Mouse (Mus musculus): ENCODE data around the gene Nek3.

Gene Nek3

DNA sequence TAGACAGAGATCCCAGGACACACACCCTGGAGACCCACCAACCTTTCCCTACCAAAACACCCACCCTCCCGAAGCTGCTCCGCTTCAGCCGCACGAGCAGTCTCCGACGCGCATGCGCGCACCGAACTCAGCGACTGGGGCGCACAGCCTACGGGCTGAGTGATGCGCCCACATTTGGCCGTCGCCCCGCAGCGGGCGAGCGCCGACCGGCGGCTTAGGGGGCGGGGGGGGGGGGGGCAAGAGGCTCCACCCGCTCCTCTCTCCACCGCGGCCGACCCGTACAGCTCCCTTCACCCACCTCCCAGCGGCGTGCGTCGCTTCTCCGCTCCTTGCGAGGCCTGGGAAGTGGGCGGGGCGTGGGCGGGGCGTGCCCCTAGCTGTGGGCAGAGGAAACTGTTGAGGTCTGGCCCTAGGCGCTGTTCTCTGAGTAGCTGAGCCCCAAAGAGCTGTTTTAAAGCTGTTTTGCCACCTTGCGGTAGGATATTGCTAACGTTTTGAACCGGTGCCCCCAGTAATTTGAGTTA, at the start of gene Nek3:
Nek3 (minus strand) TSS at position 356 of the 524 bp plus-strand sequence.
- in situ Hi-C loops (cut with MseI, MboI), result no loop called here

DNA sequence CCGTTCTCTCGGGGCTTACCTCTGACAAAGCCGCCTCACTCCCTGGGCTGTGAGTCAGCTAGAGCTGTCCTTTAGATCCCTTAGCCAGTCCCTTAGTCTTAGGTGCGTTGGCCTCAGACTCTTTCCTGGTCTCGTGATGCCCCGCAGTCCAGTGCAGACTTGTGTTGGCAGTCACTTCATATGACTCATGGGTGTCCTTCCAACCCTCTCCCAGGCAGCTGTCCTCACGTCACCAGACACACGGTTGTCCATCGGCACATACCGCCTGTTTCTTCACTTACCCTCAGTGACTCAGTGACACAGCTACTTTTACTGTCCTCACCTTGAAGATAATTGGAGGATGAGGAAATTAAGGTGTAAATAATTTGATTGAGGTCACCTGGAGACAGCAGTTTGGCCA, 48.6 kb upstream of the Nek3 start:
- in situ Hi-C loops (cut with MseI, MboI), result no loop called here

DNA sequence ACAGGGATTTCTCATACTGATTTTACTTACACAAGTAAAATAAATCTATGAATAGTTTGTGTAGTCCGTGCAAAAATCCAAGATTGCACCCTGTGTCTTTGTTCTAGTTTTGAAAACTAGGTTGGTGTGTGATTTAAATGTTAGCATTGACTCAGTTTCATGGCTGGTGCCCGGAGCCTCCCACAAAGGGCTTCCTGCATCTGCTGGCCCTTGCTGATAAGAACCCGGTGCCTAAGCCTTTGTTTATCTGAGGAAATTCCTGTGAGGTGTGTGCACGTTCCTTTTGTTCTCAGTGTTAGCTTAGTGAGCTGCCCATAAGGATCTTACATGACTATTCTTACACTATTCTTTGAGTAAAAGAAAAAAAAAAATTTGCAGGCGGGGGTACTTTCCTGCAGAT, 42.8 kb upstream of the Nek3 start:
- in situ Hi-C loops (cut with MseI, MboI), result no loop called here

DNA sequence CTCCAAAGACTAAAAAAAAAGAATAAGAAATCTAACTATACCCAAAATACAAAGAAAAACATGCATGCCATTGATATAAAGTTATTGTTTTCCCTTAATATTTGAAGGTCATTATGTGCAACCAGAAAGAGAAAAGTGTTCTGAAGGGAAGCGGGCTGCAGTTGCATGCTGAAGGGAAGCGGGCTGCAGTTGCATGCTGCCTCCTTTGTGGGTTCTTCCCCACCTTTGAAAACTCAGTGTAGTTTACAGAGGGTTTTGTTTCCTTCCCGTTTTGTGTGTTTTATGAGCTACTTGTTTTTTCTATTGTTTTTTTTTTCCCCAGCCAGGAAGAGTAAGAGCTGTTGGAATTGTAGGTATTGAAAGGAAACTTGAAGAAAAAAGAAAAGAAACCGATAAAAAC, 41.3 kb upstream of the Nek3 start:
- in situ Hi-C loops (cut with MseI, MboI), result no loop called here

DNA sequence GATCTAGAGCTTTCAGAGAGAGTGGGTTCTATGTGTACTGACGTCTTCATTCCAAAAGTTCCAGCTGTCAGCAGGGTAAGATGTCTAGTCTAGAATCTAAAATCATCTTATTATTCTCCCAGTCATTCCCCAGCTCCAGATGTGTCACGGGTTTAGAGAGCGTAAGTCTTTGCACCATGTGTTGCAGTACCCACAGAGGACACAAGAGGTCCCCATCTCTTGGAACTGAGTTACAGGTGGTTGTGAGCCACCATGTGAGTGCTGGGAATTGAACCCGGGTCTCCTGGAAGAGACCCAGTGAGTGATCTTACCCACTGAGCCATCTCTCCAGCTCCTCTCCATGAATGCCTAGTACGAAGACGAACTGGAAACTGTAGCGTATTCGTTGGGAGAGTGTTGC, 33.2 kb upstream of the Nek3 start:
- in situ Hi-C loops (cut with MseI, MboI), result no loop called here

DNA sequence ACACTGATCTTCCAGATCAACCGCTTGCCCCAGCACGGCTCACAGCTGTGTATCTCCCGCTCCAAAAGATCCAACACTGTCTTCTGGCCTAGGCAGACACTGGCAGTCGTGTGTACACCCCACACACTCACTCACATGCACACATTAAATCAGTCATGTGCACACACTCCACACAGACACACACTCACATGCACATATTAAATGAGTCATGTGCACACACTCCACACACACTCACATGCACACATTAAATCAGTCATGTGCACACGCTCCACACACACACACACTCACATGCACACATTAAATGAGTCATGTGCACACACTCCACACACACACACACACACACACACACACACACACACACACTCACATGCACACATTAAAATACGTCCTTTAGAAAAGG, 31.7 kb upstream of the Nek3 start:
- in situ Hi-C loops (cut with MseI, MboI), result no loop called here

DNA sequence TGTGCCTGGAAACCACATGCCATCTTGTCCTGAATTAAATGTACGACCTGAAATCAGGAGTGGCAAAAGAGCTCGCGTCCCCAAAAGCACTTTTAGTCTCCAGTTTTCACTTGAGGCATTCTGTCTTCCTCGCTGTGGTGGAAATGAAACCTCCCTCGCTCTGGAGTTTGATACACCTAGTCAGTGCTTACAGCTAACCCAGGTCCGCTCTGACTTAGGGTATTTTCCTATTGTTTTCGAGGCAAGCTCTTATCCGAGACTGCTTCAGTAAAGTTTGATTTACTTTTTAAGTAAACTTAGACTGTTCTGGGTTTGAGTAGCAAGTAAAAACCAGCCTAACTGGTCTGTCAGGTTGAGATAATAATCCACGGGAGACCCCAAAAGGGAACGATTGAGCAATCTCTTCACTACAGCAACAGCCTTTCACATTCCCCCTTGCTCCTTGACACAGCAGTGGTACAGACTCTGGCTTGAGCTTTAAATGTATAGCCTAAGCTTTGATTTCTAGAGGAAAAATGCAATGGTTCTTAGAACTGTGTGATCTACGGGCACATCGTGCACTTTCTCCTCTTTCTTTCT, 27.3 kb upstream of the Nek3 start:
- in situ Hi-C loops (cut with MseI, MboI), result no loop called here

DNA sequence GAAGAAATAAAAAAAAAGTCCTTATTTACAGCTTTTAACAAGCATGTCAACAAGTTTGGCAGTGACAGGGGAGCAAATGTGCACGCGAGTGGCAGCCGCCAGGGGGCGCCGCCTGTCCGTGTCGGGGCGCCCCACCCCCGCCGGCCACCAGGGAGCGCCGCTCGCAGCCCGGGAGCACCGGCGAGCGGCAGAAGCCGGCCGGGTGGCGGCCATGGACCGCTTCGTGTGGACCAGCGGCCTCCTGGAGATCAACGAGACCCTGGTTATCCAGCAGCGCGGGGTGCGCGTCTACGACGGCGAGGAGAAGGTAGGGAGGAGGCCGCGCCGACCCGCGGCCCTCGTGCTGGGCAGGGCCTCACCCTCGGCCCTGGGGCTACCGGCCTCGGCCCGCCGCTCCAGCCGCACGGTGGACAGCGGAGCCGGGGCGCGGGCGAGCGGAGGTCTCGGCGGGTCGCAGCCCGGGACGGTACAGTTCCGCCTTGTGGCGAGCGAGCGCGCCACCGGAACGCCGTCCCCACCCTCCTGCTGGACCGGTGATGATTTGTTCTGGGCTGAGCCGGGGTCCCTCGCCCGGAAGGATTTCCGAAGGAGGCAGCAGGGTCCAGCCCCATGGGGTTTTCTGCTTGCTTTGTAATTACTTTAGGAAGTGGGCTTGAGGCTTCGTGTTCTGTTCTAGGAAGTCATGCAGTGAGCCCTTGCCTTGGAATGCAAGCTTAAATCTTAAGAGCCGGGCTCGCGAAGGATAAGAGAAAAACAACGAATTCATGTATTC, 26.6 kb upstream of the Nek3 start, which contains the start of gene Vps36:
Vps36 (plus strand) TSS at position 150 of the 772 bp plus-strand sequence.
- in situ Hi-C loops (cut with MseI, MboI), result no loop called here

DNA sequence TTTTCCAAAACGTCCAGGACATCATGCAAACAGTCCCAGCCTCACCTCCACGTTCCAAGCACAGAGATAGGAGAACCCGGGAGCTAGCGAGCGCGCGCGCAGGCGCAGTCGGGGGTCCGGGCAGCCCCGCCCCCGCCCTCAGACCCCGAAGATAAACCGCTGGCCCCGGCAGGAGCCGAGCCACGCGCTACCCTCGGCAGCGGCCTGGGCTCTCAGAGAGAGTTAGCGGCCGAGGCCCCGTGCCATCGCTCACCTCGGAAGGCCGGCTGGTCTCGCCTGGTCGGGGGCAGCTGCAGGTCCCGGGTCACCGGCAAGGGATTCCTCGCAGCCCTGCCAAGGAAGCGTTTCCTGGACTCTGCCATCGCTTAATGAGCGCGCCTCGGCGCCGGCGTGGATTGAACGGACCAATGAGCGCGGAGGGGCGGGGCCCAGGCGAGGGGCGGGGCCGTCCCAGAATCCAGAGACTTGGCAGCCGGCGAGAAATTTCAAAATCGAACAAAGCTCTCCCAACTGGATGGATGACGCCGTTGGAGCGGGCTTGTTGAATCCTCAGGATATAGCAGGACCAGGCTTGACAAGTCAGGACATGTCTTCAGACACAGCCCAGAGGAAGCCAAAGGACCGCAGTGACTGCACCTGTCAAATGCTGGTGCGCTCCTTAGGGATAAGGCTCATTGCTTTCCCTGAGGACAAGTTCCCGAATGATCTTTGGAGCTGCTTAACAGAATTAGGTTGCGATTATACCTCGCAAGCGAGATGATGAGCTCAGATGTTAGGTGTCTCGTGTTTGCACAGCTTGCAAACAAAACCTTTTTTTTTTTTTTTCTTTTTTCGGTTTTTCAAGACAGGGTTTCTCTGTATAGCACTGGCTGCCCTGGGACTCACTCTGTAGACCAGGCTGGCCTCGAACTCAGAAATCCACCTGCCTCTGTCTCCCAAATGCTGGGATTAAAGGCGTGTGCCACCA, 19.5 kb upstream of the Nek3 start, which contains the start of gene Ckap2:
Ckap2 (minus strand) TSS at position 389 of the 967 bp plus-strand sequence.
- in situ Hi-C loops (cut with MseI, MboI), result no loop called here

DNA sequence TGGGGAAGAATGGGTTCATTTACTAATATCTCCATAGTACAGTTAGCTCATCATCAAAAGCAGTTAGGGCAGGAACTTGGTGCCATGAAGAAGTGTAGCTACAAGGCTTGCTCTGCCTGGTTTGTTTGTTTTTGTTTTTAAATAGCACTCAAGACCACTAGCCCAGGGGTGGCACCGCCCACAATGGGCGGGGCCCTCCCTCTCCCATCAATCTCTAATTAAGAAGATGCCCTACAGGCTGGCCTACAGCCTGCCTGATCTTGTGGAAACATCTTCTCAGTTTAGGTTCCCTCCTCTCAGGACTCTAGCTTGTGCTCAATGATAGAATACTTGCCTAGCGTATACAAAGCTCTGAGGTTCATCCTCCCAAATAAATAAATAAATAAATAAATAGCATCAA, 18.6 kb upstream of the Nek3 start:
- in situ Hi-C loops (cut with MseI, MboI), result no loop called here

DNA sequence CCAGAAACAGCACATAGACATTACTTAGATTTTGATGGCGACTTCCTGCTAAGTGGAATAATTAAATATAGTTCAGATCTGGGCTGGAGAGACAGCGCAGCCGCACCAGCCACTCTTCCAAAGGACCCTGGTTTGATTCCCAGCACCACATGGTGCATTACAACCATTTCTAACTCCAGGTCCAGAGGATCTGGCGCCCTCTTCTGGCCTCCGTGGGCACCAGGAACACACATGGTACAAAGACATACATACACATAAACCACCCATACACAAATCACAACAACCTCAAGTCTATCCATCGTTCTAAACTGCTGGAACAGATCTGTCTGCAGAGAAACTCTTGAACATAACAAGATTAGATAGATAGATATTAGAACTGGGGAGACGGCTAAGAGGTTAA, 9.7 kb upstream of the Nek3 start:
- in situ Hi-C loops (cut with MseI, MboI), result no loop called here

DNA sequence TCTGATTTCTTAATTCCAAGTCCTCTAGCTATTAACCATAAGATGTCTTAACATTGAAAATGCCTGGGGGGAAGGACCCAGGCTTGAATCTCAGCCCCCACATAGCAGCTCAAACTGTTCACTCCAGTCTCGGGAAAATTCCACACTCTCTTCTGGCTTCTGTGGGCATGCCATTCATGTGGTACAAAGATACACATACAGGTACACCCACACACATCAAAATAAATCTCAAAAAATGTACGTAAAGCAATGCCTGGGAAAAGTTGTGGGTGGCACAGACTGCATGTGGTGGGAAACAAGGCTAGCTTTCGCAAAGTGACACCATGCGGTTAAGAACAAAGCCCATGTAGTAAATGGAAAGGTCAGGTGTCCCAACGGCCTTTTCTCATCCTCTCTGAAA, 2.9 kb upstream of the Nek3 start:
- in situ Hi-C loops (cut with MseI, MboI), result no loop called here

DNA sequence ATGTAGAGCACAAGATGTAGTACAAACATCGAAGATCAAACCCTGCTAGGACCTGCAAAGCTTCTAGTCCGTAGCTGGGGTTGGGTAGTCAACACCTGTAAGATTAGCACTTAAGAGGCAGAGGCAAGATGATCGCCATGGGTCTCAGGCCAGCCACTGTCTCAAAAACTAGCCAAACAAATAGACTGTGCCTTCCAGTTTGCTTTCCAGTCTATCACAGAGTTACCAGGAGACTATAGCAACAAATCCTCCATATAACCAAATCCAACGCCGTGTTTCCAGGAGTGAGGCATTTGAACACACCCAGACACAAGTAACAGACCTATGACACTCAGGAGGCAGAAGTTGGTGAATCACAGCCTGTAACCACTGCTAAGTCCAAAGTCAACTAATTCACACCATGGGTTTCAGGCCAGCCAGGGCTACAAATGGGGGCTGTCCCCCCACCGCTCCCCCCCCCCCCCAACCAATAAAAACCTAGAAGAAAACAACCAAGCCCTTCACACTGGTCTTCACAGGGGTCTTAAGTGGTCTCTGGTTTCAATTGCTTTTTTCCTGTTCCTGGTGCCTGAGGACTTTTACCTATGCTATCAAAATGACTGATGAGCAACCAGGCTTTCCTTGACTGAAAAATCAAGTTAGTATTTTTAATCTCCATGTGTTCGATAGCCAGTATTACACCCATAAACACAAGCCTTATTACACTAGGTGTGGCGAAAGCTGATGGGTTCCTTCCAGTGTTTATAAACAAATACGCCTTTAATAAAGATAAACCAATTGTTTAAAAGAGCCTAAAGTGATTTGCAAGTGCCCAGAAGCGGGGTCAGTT, 770 bp downstream of the Nek3 start:
- in situ Hi-C loops (cut with MseI, MboI), result no loop called here

DNA sequence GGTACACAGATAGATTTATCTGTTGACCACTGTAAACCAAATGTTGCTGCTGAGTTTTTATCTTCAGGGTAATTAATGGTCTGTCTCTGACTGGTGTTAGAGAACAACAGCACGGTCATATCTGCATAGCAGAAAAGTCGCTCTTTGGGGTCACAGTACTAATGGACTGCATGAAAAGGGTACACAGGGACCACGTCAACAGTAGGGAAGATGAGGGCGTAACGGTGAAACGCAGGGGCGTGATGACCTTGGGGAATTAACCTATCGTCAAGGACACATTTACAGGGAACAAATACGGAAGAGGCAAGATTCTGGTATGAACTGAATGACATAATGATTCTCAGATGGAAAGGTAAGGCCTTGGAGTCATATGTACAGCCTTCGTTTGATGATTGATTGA, 1.8 kb downstream of the Nek3 start:
- in situ Hi-C loops (cut with MseI, MboI), result no loop called here

DNA sequence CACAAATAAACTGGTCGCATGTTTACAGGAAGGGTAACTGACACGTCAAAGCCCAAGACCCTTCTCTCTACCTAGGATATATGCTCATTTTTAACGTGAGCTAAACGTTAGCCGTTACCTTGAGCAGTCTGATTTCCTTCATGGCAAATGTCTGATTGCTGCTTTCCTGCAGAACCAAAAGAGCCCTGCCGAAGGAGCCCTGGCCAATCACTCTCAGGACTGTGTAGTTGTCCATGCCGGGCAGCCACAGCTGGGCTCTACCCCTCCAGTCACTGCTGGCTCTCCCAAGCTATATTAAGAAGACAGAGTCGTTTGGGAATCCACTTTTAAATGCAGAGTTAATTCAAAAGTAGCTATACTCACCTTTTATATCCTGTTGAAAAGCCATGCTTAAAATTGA, 4.0 kb downstream of the Nek3 start:
- in situ Hi-C loops (cut with MseI, MboI), result no loop called here

DNA sequence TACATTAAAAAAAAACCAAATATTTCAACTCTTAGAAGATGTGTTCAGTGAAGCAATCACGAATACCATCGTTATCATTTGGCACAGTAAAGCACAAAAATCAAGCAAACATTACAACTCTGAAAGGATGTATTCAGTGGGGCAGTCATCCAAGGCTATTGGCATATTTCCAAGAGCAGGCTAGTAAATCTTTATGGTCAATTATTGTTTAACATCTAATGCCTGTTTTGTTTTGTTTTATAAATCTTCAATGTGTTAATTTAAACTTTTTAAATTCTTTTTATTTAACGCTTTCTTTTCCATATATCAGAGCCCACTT, 15.9 kb downstream of the Nek3 start:
- in situ Hi-C loops (cut with MseI, MboI), result no loop called here

DNA sequence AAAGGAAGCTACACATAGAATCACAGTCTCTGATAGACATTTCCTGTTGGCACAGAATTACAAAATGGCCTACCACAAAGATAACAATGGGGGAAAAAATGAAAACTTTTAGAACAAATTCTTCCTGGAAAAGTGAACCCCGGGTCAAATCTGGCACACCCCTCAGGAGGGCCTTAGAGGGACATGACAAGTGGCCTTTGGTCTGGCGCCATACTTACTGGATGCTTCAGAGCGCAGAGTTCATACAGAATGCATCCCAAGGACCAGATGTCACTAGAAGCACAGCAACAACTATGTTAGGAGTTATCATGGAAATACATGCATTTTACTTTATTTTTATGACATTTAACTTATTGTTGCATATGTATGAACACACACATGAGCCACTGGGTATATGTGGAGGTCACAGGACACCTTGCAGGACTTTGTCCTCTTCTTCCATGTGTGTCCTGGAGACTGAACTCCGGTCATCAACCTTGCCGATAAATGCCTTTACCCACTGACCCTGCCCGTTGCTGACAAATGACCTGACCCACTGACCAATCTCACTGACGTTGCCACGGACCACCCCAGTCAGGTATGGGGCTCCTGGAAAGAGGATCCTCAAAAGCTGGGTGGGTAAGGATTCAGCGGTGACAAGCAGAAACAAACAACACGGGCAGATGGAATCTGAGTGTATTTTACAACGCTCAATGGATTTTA, 16.4 kb downstream of the Nek3 start:
- in situ Hi-C loops (cut with MseI, MboI), result no loop called here

DNA sequence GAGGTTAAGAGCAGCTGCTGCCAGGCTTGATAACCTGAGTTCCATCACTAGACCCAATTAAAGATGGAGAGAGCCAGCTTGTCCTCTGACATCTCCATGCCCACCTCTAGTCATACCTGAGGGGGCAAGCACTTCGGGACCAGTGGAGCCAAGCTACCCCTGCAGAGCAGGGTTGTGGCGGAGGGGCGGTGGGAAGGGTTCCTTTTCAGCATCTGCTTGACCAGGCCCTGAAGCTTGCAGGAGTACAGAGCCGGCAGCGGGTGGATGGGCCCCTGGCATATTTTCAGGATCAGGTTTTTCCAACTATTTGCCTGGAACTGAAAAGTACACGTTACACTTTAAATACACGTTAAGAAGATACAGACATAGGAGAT, 17.9 kb downstream of the Nek3 start:
- in situ Hi-C loops (cut with MseI, MboI), result no loop called here

DNA sequence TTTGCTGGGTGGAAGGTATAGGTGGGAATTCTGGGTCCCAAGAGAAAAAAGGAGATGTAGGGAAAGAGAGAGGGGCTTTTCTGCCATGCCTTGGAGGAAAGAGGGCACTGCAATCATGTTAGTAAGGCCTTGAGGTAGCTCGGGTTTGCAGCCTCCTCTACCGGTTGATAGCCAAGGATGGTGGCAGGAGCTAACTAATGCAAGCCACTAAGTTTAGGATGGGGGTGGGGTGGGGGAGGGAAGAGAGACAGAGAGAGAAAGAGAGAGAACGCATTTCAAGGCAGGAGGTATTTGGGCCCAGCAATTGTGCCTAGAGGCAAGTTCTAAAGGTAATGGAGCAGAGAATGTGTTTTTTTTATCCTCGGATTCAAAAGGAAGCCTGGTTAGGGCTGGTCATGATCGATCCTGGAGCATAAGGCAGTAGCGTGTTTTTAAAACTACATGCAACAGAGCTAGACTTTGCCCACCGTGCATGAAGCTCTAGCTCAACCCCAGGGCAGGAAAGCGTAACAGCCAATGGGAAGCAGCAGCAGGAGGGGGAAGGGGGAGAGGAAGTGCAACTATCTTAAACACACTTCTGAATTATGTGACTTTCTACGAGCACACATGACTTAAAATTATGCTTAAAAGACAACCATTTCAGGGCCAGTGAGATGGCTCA, 18.4 kb downstream of the Nek3 start:
- in situ Hi-C loops (cut with MseI, MboI), result no loop called here

DNA sequence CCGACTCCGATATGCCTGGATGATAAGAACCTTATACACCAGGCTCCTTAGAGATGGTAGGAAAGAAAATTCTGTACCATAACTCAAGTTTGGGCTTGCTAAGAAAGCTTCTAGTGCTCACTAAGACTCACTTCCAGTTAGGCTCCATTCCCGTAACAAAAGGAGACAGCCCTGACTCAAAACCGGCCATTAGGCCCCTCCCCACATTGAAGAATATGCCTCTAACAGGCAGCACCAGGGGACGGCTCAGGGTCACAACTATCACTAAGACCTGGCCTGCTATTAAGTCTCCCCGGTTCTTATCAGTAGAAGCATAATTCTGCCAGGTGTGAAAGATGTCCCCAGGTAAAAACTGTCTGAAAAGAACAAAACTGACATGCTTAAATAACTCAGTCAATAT, 20.4 kb downstream of the Nek3 start:
- in situ Hi-C loops (cut with MseI, MboI), result no loop called here
